Mouse (Mus musculus) mesoderm, embryonic 11.5 days (tissue): Measurements from ENCODE around the gene Plcz1.

Source experiments
- DNase-seq: peaks from one replicate; pipeline ENCODE4 v3.0.0-alpha.2; 2012; ENCODE audit warnings: low read depth, low spot score

The Plcz1 gene

GRCm38 (mm10) chr6:140041357-140041756 lies at the start of gene Plcz1:
Plcz1 (minus strand) TSS chr6:140041457.
- DNase-seq, result no peak

- no peak for DNase-seq
Observed at GRCm38 (mm10) chr6:140089855-140090254, 48.6 kb upstream of the Plcz1 start.

DNA sequence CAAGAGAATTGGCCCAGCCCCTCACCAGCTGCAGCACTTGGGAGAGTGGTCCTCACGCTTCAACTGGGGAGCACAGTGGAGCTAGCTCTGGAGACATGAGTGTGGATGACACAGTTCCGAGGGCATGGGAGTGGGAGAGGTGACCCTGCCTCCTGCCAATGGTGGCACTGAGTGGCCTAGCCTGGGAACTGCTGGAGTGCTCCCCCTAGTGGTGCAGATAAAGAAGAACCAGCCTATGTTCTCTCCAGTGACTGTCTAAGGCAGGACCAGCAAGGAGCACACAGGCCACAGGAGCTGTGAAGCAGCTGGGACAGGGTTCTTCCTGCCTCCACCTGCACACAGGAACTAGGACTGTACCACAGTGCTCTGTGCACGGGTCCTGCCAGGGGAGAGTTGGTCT lies 40.5 kb upstream of the Plcz1 start:
- DNase-seq, result no peak

- DNase-seq, result no peak
Observed at GRCm38 (mm10) chr6:140080933-140081332, 39.7 kb upstream of the Plcz1 start.

DNA sequence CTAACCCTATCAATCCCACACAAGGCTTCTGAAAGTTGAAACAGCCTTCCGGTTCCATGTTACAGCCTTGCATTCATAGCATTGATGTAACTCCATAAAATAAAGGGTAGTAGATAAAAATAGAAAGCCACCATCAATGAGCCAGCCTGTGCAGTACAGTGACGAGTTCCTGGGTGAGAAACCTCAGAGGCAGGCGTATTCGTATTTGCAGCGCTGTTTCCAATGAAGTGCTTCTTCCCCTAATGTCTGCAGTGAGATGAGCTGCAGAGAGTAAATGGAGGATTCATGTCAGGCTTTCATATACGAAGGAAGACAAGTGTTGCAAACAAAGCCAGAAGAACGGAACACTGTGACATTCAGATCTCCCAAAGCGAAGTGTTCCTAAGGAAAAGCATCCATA lies 27.9 kb upstream of the Plcz1 start:
- DNase-seq, result no peak

GRCm38 (mm10) chr6:140054271-140054928 lies 13.1 kb upstream of the Plcz1 start:
- no peak for DNase-seq

- no peak for DNase-seq
Observed at GRCm38 (mm10) chr6:140051476-140051875, 10.2 kb upstream of the Plcz1 start.

GRCm38 (mm10) chr6:140040952-140041351 lies 305 bp downstream of the Plcz1 start, which contains the start of gene Capza3:
Capza3 (plus strand) TSS chr6:140041252.
- DNase-seq, result no peak

DNA sequence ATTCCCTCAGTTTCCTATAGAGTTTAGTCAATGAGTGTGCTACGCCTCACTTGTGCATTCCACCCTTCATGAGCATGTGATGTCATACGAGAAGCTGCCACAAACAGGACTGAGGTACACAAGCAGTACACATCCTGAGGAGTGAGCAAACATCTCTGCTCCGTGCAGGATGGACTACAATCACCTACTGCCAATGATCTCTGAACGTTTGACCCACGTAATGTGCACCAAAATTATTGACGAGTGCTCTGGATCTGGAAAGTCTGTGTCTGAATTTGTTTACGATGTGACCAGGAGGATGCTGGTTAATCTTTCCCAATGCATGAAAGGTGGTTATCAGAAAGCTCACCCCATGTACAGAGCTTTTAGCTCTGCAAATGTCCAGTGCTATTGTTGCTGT lies 16.9 kb downstream of the Plcz1 start:
- DNase-seq, result no peak

GRCm38 (mm10) chr6:140005181-140005580 lies 36.1 kb downstream of the Plcz1 start:
- DNase-seq, result no peak

GRCm38 (mm10) chr6:139989597-139989996 lies 51.7 kb downstream of the Plcz1 start:
- DNase-seq, result no peak

- no peak for DNase-seq
Observed at GRCm38 (mm10) chr6:139989075-139989474, 52.2 kb downstream of the Plcz1 start.

- DNase-seq, result no peak
Observed at GRCm38 (mm10) chr6:139986564-139986963, 54.7 kb downstream of the Plcz1 start.

GRCm38 (mm10) chr6:139984069-139984468 lies 57.2 kb downstream of the Plcz1 start:
- no peak for DNase-seq

DNA sequence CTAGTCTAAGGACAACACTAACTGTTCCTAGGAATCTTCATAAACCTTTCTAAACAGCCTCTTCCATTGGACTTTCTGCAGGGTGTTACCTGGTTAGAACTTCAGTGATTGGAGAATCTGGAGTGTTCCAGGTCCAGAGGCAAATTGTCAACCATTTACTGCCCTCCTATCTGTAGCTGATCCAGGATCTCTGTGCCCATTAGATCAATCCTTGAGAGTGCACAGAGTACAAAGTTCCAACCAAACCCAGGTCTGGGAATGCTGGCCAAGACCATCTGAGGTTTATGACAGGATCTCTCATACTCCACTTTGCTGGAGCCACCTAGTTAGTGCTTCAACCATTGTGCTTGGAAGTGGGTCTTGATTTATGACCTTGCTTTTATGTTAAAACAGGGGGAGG lies 60.2 kb downstream of the Plcz1 start:
- no peak for DNase-seq

DNA sequence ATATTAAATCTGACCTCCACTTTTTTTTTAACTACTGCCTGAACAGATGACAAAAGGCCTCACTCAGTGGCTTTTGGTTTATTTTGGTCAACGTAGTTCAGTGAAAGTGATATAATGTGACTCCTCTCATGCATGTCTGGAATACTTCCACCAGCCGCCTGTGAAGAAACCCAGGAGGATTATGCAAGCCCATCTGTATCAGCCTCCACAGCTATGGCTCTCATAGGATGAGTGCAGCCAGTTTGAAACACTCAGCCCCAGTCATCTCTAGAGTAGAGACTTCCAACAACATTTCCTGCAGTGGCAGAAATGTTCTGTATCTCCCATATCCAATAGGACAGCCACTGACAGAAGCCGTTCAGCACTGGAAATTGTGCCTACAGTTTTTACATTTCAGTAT lies 63.1 kb downstream of the Plcz1 start:
- no peak for DNase-seq

GRCm38 (mm10) chr6:139974668-139975067 lies 66.6 kb downstream of the Plcz1 start:
- DNase-seq, result no peak

- DNase-seq, result no peak
Observed at GRCm38 (mm10) chr6:139971608-139972298, 69.5 kb downstream of the Plcz1 start.

GRCm38 (mm10) chr6:139966684-139967083 lies 74.6 kb downstream of the Plcz1 start:
- peak; percentile 25 for DNase-seq

DNA sequence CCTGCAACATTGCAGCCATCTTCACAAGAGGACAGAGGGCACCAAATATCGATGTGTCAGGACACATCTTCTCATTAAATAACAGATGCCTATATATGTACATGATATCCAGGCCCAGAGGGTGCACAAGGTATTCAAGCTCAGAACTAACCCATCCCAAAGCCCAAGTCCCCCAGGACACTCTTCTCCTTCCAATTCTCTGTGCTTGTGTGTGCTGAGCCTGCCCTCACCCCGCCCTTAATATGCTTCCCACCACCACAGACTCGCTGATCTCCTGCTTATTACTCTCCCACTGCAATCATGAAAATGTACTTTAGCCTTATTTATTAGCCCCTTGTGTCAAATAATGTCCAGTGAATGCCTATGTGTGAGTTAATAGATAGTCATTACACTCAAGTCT lies 76.4 kb downstream of the Plcz1 start:
- DNase-seq, result no peak

GRCm38 (mm10) chr6:139963775-139964174 lies 77.5 kb downstream of the Plcz1 start:
- DNase-seq, result peak; percentile 15

GRCm38 (mm10) chr6:139957531-139958241 lies 83.6 kb downstream of the Plcz1 start:
- no peak for DNase-seq

DNA sequence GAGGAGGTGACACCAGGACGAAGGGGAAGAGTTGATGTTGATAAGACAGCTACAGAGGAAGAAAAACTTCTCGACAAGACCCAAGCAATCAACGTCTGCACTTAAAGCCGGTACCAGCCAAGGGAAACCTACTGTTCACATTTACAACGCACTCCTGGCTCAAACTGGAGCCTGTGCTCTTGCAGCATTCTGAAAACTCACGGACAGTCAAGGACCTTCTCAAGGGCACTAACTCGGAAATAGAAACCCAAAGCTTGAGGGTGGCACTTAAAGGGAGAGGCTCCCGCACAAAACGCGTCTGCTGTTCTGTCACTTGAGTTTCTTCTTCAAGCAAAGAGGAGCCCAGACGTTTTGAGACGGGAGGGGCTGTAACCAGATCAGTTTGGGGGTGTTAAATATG lies 87.7 kb downstream of the Plcz1 start:
- DNase-seq, result no peak
